Mouse (Mus musculus): ENCODE data around the gene Zc3h7b.
"Not testable (repeated sequence)": the region's sequence is repeated elsewhere in the genome, so short reads cannot be mapped to it uniquely, and the experiment has no call there.

Zc3h7b gene

DNA sequence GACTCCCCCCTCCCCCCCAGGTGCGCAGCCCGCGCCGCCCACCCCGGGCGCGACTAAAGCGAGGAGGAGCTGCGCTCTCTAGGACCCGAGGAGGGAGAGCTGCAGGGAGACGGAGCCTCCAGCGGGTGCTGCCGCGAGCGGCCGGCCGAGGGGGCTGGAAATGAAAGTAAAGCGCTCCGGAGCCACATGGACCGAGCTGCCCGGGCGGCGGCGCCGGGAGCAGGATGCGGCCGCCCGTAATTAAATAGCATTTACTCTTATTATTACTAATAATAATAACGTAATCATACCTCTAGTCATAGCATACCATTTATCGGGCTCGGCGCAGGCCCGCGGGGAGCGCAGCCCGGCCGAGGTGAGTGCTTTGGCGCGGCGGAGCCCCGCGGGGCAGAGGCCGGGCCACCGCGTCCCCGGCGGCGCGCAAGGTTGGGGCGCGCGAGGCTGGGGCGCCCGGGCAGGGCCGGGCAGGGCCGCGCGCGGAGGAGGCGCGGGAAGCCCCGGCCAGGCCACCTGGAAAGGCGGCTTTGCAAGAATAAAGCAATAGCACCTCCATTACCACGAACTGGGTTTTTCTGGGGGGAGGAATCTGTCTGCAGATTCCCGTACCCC is at the start of gene Zc3h7b, which contains the start of gene Rangap1:
Gene Zc3h7b, plus strand, starts transcription at position 66 of the 609 bp plus-strand sequence.
Gene Rangap1, minus strand, starts transcription at position 539 of the 609 bp plus-strand sequence.
- DNase-seq (ENCODE audit: low spot score in 2 of 2): peak; percentile 51 to 68

DNA sequence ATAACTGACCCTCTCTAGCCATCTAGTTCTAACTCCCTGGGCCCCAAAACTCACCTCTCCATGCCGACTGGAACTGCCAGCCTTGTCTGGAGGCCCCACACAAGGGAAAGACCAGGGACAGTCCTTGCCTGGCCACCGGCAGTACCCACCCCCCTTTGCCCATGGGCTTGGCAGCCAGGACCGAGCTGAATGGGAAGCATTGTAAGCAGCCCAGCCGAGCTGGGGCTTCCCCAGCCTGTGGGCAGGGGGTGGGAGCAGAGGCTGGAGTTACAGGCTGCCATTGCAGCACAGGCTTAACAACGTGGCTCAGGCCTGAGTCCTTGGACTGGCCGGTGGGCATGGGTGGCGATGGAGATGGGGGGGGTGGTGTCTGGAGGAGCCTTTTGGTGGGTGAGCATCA is 47.7 kb upstream of the Zc3h7b start, which contains the start of gene Chadl:
Gene Chadl, minus strand, starts transcription at position 113 of the 400 bp plus-strand sequence.
- peak in 1 of 2 experiments; percentile 36 for DNase-seq (ENCODE audit: low spot score in 2 of 2)

DNA sequence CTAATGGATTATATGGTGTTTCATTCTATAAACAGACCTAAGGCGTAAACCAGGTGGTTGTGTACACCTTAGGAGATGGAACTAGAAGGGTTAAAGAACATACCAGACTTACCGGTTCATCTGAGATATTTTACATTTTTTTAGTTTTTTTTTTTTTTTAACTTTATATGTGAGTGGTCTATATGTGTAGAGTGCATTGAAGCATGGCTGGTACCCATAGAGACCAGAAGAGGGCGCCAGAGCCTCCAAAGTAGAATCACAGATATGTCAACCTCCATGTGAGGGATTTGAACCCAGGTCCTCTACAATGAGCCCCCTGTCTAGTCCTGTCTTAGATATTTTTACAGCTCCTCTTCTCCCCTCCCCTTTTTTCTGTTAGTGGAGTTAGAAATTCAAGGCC is 47.0 kb upstream of the Zc3h7b start:
- DNase-seq (ENCODE audit: low spot score in 2 of 2): peak in 1 of 2 experiments; percentile 24

DNA sequence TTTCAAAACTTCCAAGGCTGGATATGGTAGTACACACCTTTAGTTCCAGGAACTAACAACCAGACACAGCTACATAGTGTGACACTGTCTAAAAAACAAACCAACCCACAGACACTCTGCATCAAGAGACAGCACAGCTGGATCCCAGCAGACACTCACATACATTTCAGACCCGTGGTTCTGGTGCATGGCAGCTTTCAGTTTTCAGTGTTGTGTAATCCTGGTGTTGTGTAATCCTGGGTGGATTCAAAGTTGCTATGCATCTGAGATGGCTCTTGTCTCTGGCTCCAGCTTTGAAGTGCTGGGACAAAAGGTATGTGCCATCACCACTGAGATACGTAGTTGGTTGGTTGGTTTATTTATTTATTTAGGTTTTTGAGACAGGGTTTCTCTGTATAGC is 46.3 kb upstream of the Zc3h7b start:
- no peak for DNase-seq (ENCODE audit: low spot score in 2 of 2)

DNA sequence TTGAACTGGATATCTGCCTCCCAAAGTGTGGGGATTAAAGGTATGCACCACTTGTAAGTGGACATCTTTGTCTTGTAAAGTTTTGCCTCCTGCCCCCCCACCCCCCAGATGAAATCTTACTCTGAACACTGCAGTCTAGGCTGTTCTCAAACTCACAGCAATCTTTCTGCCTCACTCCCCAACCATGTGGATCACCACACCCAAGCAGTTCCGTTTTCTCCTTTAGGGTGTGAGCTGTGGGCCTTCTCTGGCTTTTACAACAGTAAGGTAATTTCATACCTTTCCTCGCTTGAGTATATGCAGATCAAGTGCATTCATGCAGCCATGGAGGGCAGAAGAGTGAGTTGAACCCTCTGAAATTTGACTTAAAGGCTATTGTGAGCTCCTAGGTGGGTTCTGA is 44.7 kb upstream of the Zc3h7b start:
- no peak for DNase-seq (ENCODE audit: low spot score in 2 of 2)

- DNase-seq (ENCODE audit: low spot score in 2 of 2): no peak
These were observed 44.3 kb upstream of the Zc3h7b start for GRCm38 (mm10) chr15:81700601-81701000.

GRCm38 (mm10) chr15:81701350-81701749 is 43.5 kb upstream of the Zc3h7b start:
- DNase-seq (ENCODE audit: low spot score in 2 of 2): not testable (repeated sequence)

DNA sequence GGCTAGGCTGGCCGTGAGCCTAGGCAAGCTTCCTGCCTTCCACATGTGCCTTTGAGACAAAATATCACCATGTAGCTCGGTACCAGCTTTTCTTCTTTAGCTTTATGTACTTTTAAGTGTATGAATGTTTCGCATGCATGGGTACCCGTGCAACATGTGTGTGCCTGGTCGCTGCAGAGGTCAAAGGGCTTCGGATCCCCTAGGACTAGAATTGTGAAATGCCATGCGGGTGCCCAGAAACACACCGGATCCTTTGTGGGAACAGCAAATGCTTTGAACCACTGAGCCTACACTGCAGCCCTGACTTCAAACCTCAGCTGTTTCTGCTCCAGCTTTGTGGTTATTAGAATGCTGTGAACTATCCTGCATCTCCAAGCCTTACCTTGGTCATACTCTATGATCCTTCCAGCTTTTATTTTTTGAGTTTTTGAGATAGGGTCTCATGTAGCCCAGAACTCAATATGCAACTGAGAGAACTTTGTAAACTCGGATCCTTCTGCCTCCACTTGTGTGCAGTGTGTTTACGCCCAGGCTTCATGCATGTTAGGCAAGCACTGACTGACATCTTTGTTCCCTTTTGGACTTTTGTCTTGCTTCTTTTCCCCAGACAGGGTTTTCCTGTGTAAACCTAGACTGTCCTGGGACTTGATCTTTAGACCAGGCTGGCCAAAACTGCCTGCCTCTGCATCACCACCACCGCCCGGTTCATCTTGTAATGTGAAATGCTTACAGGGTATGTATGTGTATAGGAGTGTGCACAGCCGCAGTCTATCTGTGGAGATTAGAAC is 42.4 kb upstream of the Zc3h7b start:
- no peak for DNase-seq (ENCODE audit: low spot score in 2 of 2)

GRCm38 (mm10) chr15:81703094-81703489 is 41.8 kb upstream of the Zc3h7b start:
- no peak for DNase-seq (ENCODE audit: low spot score in 2 of 2)

DNA sequence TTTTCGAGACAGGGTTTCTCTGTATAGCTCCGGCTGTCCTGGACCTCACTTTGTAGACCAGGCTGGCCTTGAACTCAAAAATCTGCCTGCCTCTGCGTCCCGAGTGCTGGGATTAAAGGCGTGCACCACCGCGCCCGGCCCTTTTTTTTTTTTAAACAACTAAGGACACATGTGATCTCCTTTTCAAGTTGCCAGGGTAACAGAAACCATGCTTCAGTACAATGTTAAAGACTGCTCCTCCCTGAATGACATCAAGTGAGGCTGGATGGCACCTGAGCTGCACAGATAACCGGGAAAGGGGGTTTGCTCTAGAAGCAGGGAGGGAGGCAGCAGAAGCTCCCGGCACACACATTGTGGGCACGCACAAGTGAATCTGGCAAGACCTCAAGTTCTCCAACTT is 35.9 kb upstream of the Zc3h7b start:
- DNase-seq (ENCODE audit: low spot score in 2 of 2): no peak

- DNase-seq (ENCODE audit: low spot score in 2 of 2): no peak
These were observed 35.2 kb upstream of the Zc3h7b start for GRCm38 (mm10) chr15:81709686-81710085.

DNA sequence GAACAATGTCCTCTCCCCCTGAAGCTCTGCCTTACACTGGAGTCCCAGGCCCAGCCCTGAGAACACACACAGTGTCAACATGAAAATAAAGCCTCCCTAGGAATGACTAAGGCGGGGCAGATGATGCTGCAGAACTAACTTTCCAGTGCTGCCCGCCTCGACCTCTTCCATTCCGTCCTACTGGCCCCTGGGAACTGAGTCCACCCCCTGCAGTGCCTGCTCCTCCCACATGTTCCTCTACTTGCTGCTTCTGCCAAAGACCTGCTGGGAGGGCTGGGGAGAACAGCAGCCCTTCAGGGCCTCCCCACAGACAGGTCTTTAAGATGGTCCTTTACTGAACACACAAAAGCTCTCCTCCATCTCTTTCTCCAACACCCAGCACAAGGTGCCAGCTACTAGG is 34.1 kb upstream of the Zc3h7b start:
- no peak for DNase-seq (ENCODE audit: low spot score in 2 of 2)

GRCm38 (mm10) chr15:81713742-81714141 is 31.1 kb upstream of the Zc3h7b start:
- DNase-seq (ENCODE audit: low spot score in 2 of 2): no peak

DNA sequence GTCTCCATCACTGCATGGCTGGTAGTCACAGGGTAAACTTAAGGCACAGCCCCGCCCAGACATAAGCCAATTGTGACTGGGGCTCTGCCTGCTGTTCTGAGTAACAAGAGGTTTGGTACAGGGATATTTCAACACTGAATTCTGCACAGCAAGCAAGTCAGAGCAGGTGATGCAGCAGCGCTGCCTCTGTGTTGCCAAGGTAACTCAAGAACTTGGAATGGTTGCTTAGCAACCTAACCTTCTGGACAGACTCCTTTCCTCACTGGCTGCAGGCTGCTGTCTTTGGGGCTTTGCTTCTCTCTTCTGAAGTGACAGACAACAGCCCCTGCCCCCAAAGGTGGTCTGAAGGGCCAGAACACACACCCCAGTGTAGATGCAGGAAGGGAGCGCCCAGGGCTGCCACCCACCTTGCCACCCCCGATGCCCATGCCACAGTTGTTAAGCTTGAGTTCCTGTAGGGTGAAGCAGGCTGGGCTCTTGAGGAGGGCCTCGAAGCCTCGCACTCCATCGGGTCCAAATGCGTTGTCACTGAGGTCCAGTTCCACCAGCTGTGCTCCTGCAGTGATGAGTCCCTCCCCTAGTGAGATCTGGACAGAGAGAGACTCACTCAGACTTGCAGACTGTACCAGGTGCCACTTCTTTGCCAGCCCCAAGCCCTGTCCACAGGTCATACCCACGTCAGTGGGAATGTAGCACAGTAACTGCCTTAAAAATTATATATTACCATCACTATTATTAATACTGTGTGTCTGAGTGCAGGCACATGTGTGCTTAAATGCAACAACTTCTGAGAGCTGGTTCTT is 26.3 kb upstream of the Zc3h7b start:
- DNase-seq (ENCODE audit: low spot score in 2 of 2): no peak

DNA sequence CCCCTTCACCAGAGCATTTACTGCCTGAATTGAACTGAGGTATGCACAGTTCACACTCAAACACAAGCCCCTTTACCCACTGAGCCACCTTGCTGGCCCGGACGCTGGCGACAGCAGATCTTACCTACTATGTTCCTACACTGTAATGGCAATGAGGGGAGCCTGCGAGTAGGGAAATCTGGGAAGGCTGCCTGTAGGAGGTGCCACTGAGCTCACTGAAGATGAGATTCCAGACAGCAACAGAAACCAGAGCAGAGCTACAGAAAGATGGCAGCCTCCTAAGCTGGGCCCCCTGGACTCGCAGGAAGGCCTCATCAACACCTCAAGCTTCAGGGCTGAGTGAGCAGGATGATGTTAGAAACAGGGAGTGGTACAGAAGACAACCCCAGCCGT is 25.7 kb upstream of the Zc3h7b start:
- DNase-seq (ENCODE audit: low spot score in 2 of 2): no peak

DNA sequence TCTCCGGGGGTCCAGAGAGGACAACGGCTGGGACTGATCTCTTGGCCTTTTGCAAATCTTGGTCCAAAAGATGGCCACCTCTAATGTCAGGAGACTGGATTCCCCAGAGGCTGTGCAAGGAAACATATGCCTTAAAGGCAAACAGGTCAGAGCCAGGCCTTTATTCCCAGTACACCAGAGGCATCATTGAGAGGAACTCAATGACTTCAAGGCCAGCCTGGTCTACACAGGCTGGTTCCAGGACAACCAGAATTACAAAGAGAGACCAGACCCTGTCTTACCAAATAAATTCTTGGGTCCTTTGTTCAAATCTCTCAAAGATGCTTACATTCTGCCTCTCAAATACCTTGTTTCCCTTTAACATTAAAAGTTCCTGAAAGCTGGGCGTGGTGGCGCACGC is 22.5 kb upstream of the Zc3h7b start:
- no peak for DNase-seq (ENCODE audit: low spot score in 2 of 2)

- no peak for DNase-seq (ENCODE audit: low spot score in 2 of 2)
These were observed 21.2 kb upstream of the Zc3h7b start for GRCm38 (mm10) chr15:81723653-81724052.

DNA sequence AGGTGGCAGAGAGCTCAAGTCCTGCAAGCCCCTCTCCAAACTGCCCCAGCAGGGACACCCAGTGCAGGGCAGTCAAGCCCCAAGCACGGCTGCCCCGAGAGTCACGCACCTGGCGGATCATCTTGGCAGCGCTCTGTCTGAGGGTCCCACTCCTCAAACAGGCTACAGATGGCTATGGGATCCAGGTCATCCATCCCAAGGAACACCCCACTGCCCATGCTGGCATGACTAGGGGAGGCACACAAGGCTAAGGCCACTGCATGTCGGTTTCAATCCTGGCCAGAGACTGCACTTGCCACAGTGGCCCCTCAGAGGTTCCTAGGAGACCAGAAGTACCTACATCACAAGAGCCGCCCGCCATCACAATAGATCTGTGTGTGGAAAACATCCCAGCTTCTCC is 18.9 kb upstream of the Zc3h7b start:
- DNase-seq (ENCODE audit: low spot score in 2 of 2): no peak

DNA sequence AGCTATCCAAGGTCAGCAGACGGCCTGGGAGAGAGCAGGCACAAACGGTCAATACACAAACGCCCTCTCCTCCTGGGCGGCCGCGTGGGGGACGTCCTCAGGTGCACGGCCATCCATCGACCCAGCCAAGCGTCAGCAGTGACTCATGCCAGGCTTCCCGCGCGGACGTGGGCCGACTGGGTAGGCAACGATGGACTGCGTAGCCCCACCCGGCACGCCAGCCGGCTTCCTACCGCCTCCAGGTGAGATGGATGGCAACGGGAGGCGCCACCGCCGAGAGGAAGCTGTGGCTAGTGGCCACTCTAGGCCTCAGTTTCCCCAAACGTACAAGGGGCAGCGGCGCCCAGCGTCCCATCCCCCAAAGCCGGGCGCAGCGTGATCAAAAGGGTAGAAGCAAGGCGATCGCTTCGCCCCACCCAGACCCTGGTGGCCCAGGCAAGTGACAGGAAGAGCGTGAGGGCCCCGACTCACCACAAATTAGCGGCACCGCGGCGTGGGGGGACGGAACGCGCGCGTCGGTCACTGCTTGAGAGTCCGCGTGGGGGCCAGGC is 15.5 kb upstream of the Zc3h7b start:
- peak in 1 of 2 experiments; percentile 46 for DNase-seq (ENCODE audit: low spot score in 2 of 2)

- peak; percentile 93 to 97 for DNase-seq (ENCODE audit: low spot score in 2 of 2)
These were observed 14.8 kb upstream of the Zc3h7b start for GRCm38 (mm10) chr15:81729792-81730635.

- no peak for DNase-seq (ENCODE audit: low spot score in 2 of 2)
These were observed 9.8 kb upstream of the Zc3h7b start for GRCm38 (mm10) chr15:81735075-81735474.
